Mouse (Mus musculus): Measurements from ENCODE around the gene Resf1. TPM values are rescaled to one million over a fixed set of nuclear protein-coding genes. Genes with fewer than 3 reads are reported as not detected.
"Not testable (repeated sequence)": the region's sequence is repeated elsewhere in the genome, so short reads cannot be mapped to it uniquely, and the experiment has no call there.

Resf1 gene
- total RNA-seq, 1 experiment, result 124 TPM

GRCm38 (mm10) chr6:149343802-149344201 is 34.6 kb downstream of the Resf1 start:
- Histone ChIP-seq H3K9ac (ENCODE audit: insufficient read depth, low read depth, low read length, poor library complexity, severe bottlenecking) (no peak overlapping the region), H3K36me3 (ENCODE audit: control insufficient read depth, insufficient read depth, low read length, poor library complexity, severe bottlenecking) (no peaks in the 10 kb centered on the region), H3K4me3 (ENCODE audit: insufficient read depth in 1 of 2, low read depth in 1 of 2, low read length in 2 of 2, poor library complexity in 1 of 2, severe bottlenecking in 1 of 2) (no peak overlapping the region), H3K9me3 (ENCODE audit: control insufficient read depth, insufficient read depth, low read depth, low read length) (no peaks in the 10 kb centered on the region), H3K4me1 (ENCODE audit: control insufficient read depth in 2 of 2, insufficient read depth in 2 of 2, low read length in 2 of 2, poor library complexity in 1 of 2) (peaks cover 0 to 2% of the 10 kb centered on the region in 2 experiments; a peak in 2 of 4 replicates), H3K27ac (ENCODE audit: insufficient read depth, low read depth, low read length, poor library complexity, severe bottlenecking) (no peak overlapping the region)
- TF ChIP-seq MAFK (IDR thresholded peaks at IDR 0.05; ENCODE audit: insufficient read depth, low read depth, low read length), result no peak
- TF ChIP-seq CHD2 (IDR thresholded peaks at IDR 0.05; ENCODE audit: low read depth, low read length), result no peak
- no peak for TF ChIP-seq HCFC1 (IDR thresholded peaks at IDR 0.05; ENCODE audit: borderline replicate concordance, insufficient read depth, low read length)
- no peak for TF ChIP-seq ZC3H11A (IDR thresholded peaks at IDR 0.05; ENCODE audit: borderline replicate concordance, low read depth, low read length)
- TF ChIP-seq ZNF384 (IDR thresholded peaks at IDR 0.05; ENCODE audit: low read depth, low read length), result no peak
- in situ Hi-C loops (cut with MboI; ENCODE audit: low sequenced_read_pairs in 2 of 2, unreplicated experiment in 2 of 2), result no loop called here
- no peak for DNase-seq (ENCODE audit: low read depth, low spot score)

GRCm38 (mm10) chr6:149344372-149344771 is 35.2 kb downstream of the Resf1 start:
- no peaks in the 10 kb centered on the region for H3K9me3 ChIP-seq (ENCODE audit: control insufficient read depth, insufficient read depth, low read depth, low read length)
- H3K9ac ChIP-seq (ENCODE audit: insufficient read depth, low read depth, low read length, poor library complexity, severe bottlenecking), result no peak overlapping the region
- in situ Hi-C loops (cut with MboI; ENCODE audit: low sequenced_read_pairs in 2 of 2, unreplicated experiment in 2 of 2), result no loop called here
- H3K4me1 ChIP-seq (ENCODE audit: control insufficient read depth in 2 of 2, insufficient read depth in 2 of 2, low read length in 2 of 2, poor library complexity in 1 of 2), result peaks cover 0 to 2% of the 10 kb centered on the region in 2 experiments; a peak in 2 of 4 replicates
- H3K36me3 ChIP-seq (ENCODE audit: control insufficient read depth, insufficient read depth, low read length, poor library complexity, severe bottlenecking), result no peaks in the 10 kb centered on the region
- no peak overlapping the region for H3K27ac ChIP-seq (ENCODE audit: insufficient read depth, low read depth, low read length, poor library complexity, severe bottlenecking)
- no peak for DNase-seq (ENCODE audit: low read depth, low spot score)
- H3K4me3 ChIP-seq (ENCODE audit: insufficient read depth in 1 of 2, low read depth in 1 of 2, low read length in 2 of 2, poor library complexity in 1 of 2, severe bottlenecking in 1 of 2), result no peak overlapping the region
- TF ChIP-seq ZC3H11A (IDR thresholded peaks at IDR 0.05; ENCODE audit: borderline replicate concordance, low read depth, low read length) (no peak), MAFK (IDR thresholded peaks at IDR 0.05; ENCODE audit: insufficient read depth, low read depth, low read length) (no peak), CHD2 (IDR thresholded peaks at IDR 0.05; ENCODE audit: low read depth, low read length) (no peak), HCFC1 (IDR thresholded peaks at IDR 0.05; ENCODE audit: borderline replicate concordance, insufficient read depth, low read length) (no peak), ZNF384 (IDR thresholded peaks at IDR 0.05; ENCODE audit: low read depth, low read length) (no peak)

GRCm38 (mm10) chr6:149348211-149348610 is 39.0 kb downstream of the Resf1 start:
- H3K9me3 ChIP-seq (ENCODE audit: control insufficient read depth, insufficient read depth, low read depth, low read length); H3K36me3 ChIP-seq (ENCODE audit: control insufficient read depth, insufficient read depth, low read length, poor library complexity, severe bottlenecking); DNase-seq (ENCODE audit: low read depth, low spot score); H3K4me1 ChIP-seq (ENCODE audit: control insufficient read depth in 2 of 2, insufficient read depth in 2 of 2, low read length in 2 of 2, poor library complexity in 1 of 2); in situ Hi-C loops (cut with MboI; ENCODE audit: low sequenced_read_pairs in 2 of 2, unreplicated experiment in 2 of 2); H3K4me3 ChIP-seq (ENCODE audit: insufficient read depth in 1 of 2, low read depth in 1 of 2, low read length in 2 of 2, poor library complexity in 1 of 2, severe bottlenecking in 1 of 2); H3K9ac ChIP-seq (ENCODE audit: insufficient read depth, low read depth, low read length, poor library complexity, severe bottlenecking); H3K27ac ChIP-seq (ENCODE audit: insufficient read depth, low read depth, low read length, poor library complexity, severe bottlenecking): not testable (repeated sequence)

DNA sequence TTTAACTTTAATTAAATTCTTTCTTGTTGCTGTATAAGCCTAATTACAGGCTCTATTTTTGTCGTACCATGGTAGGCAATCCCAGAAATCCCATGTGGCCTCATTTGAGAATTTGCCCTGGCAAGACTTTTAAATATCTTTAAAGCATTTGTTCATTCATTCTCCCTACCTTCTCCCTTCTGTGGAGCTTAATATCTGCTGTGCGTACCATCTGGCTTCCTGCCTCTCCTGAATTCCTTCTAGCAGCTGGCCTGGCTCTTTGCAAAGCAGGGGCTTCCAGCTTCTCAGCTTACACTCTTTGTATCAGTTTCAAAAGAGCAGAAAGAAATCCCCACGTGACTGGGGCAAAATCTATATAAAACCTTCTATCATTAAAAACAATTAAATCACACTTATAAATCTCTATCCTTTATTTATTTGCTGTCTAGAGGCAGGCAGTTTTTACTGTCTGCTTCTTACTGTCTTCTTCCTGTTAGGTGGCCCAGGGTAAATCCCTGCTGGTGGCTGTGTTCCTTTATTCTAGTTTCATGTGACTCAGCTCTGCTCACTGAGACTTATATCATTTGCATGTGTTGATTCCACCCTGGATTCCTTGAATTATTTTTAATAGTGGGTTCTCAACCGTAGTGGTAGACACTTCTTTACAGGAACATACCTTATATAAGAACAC is 45.7 kb downstream of the Resf1 start:
- Histone ChIP-seq H3K27ac (ENCODE audit: insufficient read depth, low read depth, low read length, poor library complexity, severe bottlenecking) (no peak overlapping the region; the same call in 1 of the 2 replicates), H3K9me3 (ENCODE audit: control insufficient read depth, insufficient read depth, low read depth, low read length) (peaks cover 6% of the 10 kb centered on the region; the same call in 1 of the 2 replicates), H3K4me3 (ENCODE audit: insufficient read depth in 1 of 2, low read depth in 1 of 2, low read length in 2 of 2, poor library complexity in 1 of 2, severe bottlenecking in 1 of 2) (no peak overlapping the region), H3K9ac (ENCODE audit: insufficient read depth, low read depth, low read length, poor library complexity, severe bottlenecking) (no peak overlapping the region), H3K4me1 (ENCODE audit: control insufficient read depth in 2 of 2, insufficient read depth in 2 of 2, low read length in 2 of 2, poor library complexity in 1 of 2) (no peaks in the 10 kb centered on the region; a peak in 1 of 4 replicates), H3K36me3 (ENCODE audit: control insufficient read depth, insufficient read depth, low read length, poor library complexity, severe bottlenecking) (no peaks in the 10 kb centered on the region)
- in situ Hi-C loops (cut with MboI; ENCODE audit: low sequenced_read_pairs in 2 of 2, unreplicated experiment in 2 of 2), result no loop called here
- DNase-seq (ENCODE audit: low read depth, low spot score), result no peak
- TF ChIP-seq HCFC1 (IDR thresholded peaks at IDR 0.05; ENCODE audit: borderline replicate concordance, insufficient read depth, low read length), result no peak
- no peak for TF ChIP-seq ZNF384 (IDR thresholded peaks at IDR 0.05; ENCODE audit: low read depth, low read length)

GRCm38 (mm10) chr6:149355799-149356198 is 46.6 kb downstream of the Resf1 start:
- H3K4me1 ChIP-seq (ENCODE audit: control insufficient read depth in 2 of 2, insufficient read depth in 2 of 2, low read length in 2 of 2, poor library complexity in 1 of 2); H3K4me3 ChIP-seq (ENCODE audit: insufficient read depth in 1 of 2, low read depth in 1 of 2, low read length in 2 of 2, poor library complexity in 1 of 2, severe bottlenecking in 1 of 2); DNase-seq (ENCODE audit: low read depth, low spot score); H3K36me3 ChIP-seq (ENCODE audit: control insufficient read depth, insufficient read depth, low read length, poor library complexity, severe bottlenecking); H3K9me3 ChIP-seq (ENCODE audit: control insufficient read depth, insufficient read depth, low read depth, low read length); in situ Hi-C loops (cut with MboI; ENCODE audit: low sequenced_read_pairs in 2 of 2, unreplicated experiment in 2 of 2); H3K9ac ChIP-seq (ENCODE audit: insufficient read depth, low read depth, low read length, poor library complexity, severe bottlenecking); H3K27ac ChIP-seq (ENCODE audit: insufficient read depth, low read depth, low read length, poor library complexity, severe bottlenecking): not testable (repeated sequence)

All from ES-E14 (cell line).